Mouse (Mus musculus): ENCODE measurements around the gene Rilpl1.
A peak's percentile ranks its signal among the peaks of the same experiment; 100 is the strongest.

GRCm38 (mm10) chr5:124552558-124553307, 21.5 kb upstream of the Rilpl1 start, which contains the start of gene Ddx55:
- TF ChIP-seq CTCF (IDR thresholded peaks at IDR 0.05; ENCODE audit: extremely low read depth, insufficient read length, insufficient replicate concordance, low read depth, low read length) = no peak
- TF ChIP-seq POLR2A (IDR thresholded peaks at IDR 0.05; ENCODE audit: low read depth, low read length) = peak; percentile 87
